Mouse (Mus musculus) kidney, embryonic 15.5 days (tissue): Measurements from ENCODE around the gene Ccdc150. TPM values are rescaled to one million over a fixed set of nuclear protein-coding genes. Genes with fewer than 3 reads are reported as not detected.

Source experiments
- ATAC-seq: fragments of 200-750 bp; cut with Nextera tagmentation; replicated peaks from 2 replicates; pipeline ENCODE4 v1.8.0; 2017; ENCODE audit warnings: moderate TSS enrichment; ENCODE audit not compliant: low FRiP score
- H3K27ac ChIP-seq: fragments of 300-500 bp; sonication (generic); 2 replicates; pipeline ENCODE4 v1.5.1; 2015; ENCODE audit warnings: mild to moderate bottlenecking, inconsistent platforms
- H3K27me3 ChIP-seq: fragments of 300-500 bp; sonication (generic); 2 replicates; pipeline ENCODE4 v1.6.1; 2015; ENCODE audit warnings: inconsistent platforms
- H3K36me3 ChIP-seq: fragments of 300-500 bp; sonication (generic); 2 replicates; pipeline ENCODE4 v1.6.1; 2015; ENCODE audit warnings: inconsistent platforms
- H3K4me1 ChIP-seq: fragments of 300-500 bp; sonication (generic); 2 replicates; pipeline ENCODE4 v1.6.1; 2015; ENCODE audit warnings: inconsistent platforms
- H3K4me2 ChIP-seq: fragments of 300-500 bp; sonication (generic); 2 replicates; pipeline ENCODE4 v1.6.1; 2015; ENCODE audit warnings: moderate library complexity, mild to moderate bottlenecking, inconsistent platforms
- H3K4me3 ChIP-seq: fragments of 300-500 bp; sonication (generic); replicated peaks from 2 replicates; pipeline ENCODE4 v1.5.1; 2015; ENCODE audit warnings: mild to moderate bottlenecking, inconsistent platforms
- H3K9ac ChIP-seq: fragments of 300-500 bp; sonication (generic); 2 replicates; pipeline ENCODE4 v1.6.1; 2015; ENCODE audit warnings: mild to moderate bottlenecking, inconsistent platforms
- H3K9me3 ChIP-seq: fragments of 300-500 bp; sonication (generic); replicated peaks from 2 replicates; pipeline ENCODE4 v1.6.1; 2016; ENCODE audit warnings: inconsistent platforms
- WGBS: fragments of 180-500 bp; shearing (Covaris S2); methylation state at CpG from one replicate; pipeline ENCODE4 v1.1.7; 2015; ENCODE audit warnings: mixed read lengths; 5-methylcytosine and 5-hydroxymethylcytosine counted together
- polyA plus RNA-seq: library from polyadenylated mRNA; unstranded; fragments of >200 nt; fragmentation: Nextera tagmentation; extraction: Ambion mirVana; gene quantifications from 2 replicates; pipeline ENCODE4 v1.2.1, GENCODE M21; 2015

The Ccdc150 gene
- polyA plus RNA-seq: 0.39 and 0.77 TPM in 2 replicates

- WGBS: 19% methylated on average over 33 of the region's 33 CpGs
- H3K36me3 ChIP-seq: no peaks in the 10 kb centered on the region
- peak within 1 kb of the TSS; percentile 64 for H3K4me3 ChIP-seq
- no peaks in the 10 kb centered on the region for H3K9me3 ChIP-seq
- peak within 1 kb of the TSS; percentile 55 for H3K9ac ChIP-seq
- H3K4me2 ChIP-seq: peak within 1 kb of the TSS; percentile 81
- no peaks in the 10 kb centered on the region for H3K27me3 ChIP-seq
- H3K4me1 ChIP-seq: peaks cover 10% of the 10 kb centered on the region
- ATAC-seq: peak; percentile 100
- peak within 1 kb of the TSS; percentile 32 for H3K27ac ChIP-seq
Measured at GRCm38 (mm10) chr1:54250158-54250866, at the start of gene Ccdc150. Gene Ccdc150 (plus strand): TSS chr1:54250683.

GRCm38 (mm10) chr1:54220273-54220672, 30.2 kb upstream of the Ccdc150 start:
- Histone ChIP-seq H3K36me3 (no peaks in the 10 kb centered on the region), H3K27ac (no peak overlapping the region), H3K9ac (no peak overlapping the region), H3K4me1 (no peaks in the 10 kb centered on the region), H3K9me3 (no peaks in the 10 kb centered on the region), H3K4me3 (no peak overlapping the region), H3K4me2 (no peak overlapping the region), H3K27me3 (no peaks in the 10 kb centered on the region)
- WGBS: 91% methylated on average over 3 of the region's 3 CpGs
- no peak for ATAC-seq

GRCm38 (mm10) chr1:54242722-54243121, 7.8 kb upstream of the Ccdc150 start:
- Histone ChIP-seq H3K4me2 (no peak overlapping the region), H3K36me3 (no peaks in the 10 kb centered on the region), H3K9ac (no peak overlapping the region), H3K27ac (no peak overlapping the region), H3K4me3 (no peak overlapping the region), H3K4me1 (no peaks in the 10 kb centered on the region), H3K9me3 (no peaks in the 10 kb centered on the region), H3K27me3 (no peaks in the 10 kb centered on the region)
- ATAC-seq: no peak
- WGBS: 91% methylated on average over 4 of the region's 4 CpGs

- H3K9me3 ChIP-seq: no peaks in the 10 kb centered on the region
- H3K4me3 ChIP-seq: no peak overlapping the region
- no peaks in the 10 kb centered on the region for H3K36me3 ChIP-seq
- no peaks in the 10 kb centered on the region for H3K27me3 ChIP-seq
- no peaks in the 10 kb centered on the region for H3K4me1 ChIP-seq
- H3K9ac ChIP-seq: no peak overlapping the region
- no peak overlapping the region for H3K4me2 ChIP-seq
- no peak; the same call in 1 of the 2 replicates for ATAC-seq
- WGBS: 67% methylated on average over 3 of the region's 3 CpGs
- H3K27ac ChIP-seq: no peak overlapping the region
Measured at GRCm38 (mm10) chr1:54275552-54275951, 25.1 kb downstream of the Ccdc150 start.

GRCm38 (mm10) chr1:54279628-54280027, 29.1 kb downstream of the Ccdc150 start:
- Histone ChIP-seq H3K4me3 (no peak overlapping the region), H3K9me3 (no peaks in the 10 kb centered on the region), H3K27me3 (no peaks in the 10 kb centered on the region), H3K27ac (no peak overlapping the region), H3K4me2 (no peak overlapping the region), H3K9ac (no peak overlapping the region), H3K36me3 (no peaks in the 10 kb centered on the region), H3K4me1 (no peaks in the 10 kb centered on the region)
- WGBS: 79% methylated on average over 1 of the region's 1 CpGs
- no peak for ATAC-seq

- ATAC-seq: no peak
- H3K4me2 ChIP-seq: no peak overlapping the region
- no peaks in the 10 kb centered on the region for H3K36me3 ChIP-seq
- no peak overlapping the region for H3K27ac ChIP-seq
- no peaks in the 10 kb centered on the region for H3K27me3 ChIP-seq
- H3K9me3 ChIP-seq: no peaks in the 10 kb centered on the region
- no peak overlapping the region for H3K4me3 ChIP-seq
- 81% methylated on average over 3 of the region's 3 CpGs for WGBS
- H3K9ac ChIP-seq: no peak overlapping the region
- H3K4me1 ChIP-seq: no peaks in the 10 kb centered on the region
Measured at GRCm38 (mm10) chr1:54280651-54281050, 30.2 kb downstream of the Ccdc150 start.

- Histone ChIP-seq H3K4me3 (no peak overlapping the region), H3K27me3 (no peaks in the 10 kb centered on the region), H3K27ac (no peak overlapping the region), H3K9ac (no peak overlapping the region), H3K36me3 (no peaks in the 10 kb centered on the region), H3K4me1 (no peaks in the 10 kb centered on the region), H3K9me3 (no peaks in the 10 kb centered on the region), H3K4me2 (no peak overlapping the region)
- WGBS: 79% methylated on average over 2 of the region's 2 CpGs
- ATAC-seq: no peak
Measured at GRCm38 (mm10) chr1:54306404-54306803, 55.9 kb downstream of the Ccdc150 start.

GRCm38 (mm10) chr1:54326647-54327046, 76.2 kb downstream of the Ccdc150 start:
- Histone ChIP-seq H3K9me3 (no peaks in the 10 kb centered on the region), H3K36me3 (no peaks in the 10 kb centered on the region), H3K27me3 (no peaks in the 10 kb centered on the region), H3K4me2 (no peak overlapping the region), H3K27ac (no peak overlapping the region), H3K4me3 (no peak overlapping the region), H3K9ac (no peak overlapping the region), H3K4me1 (no peaks in the 10 kb centered on the region)
- WGBS: 92% methylated on average over 2 of the region's 2 CpGs
- no peak for ATAC-seq

GRCm38 (mm10) chr1:54327876-54328545, 77.5 kb downstream of the Ccdc150 start:
- Histone ChIP-seq H3K4me2 (no peak overlapping the region), H3K4me1 (no peaks in the 10 kb centered on the region), H3K36me3 (no peaks in the 10 kb centered on the region), H3K27ac (no peak overlapping the region), H3K27me3 (no peaks in the 10 kb centered on the region), H3K4me3 (no peak overlapping the region), H3K9me3 (no peaks in the 10 kb centered on the region), H3K9ac (no peak overlapping the region)
- WGBS: 76% methylated on average over 6 of the region's 6 CpGs
- no peak for ATAC-seq

GRCm38 (mm10) chr1:54332988-54333387, 82.5 kb downstream of the Ccdc150 start:
- 53% methylated on average over 4 of the region's 4 CpGs for WGBS
- Histone ChIP-seq H3K4me3 (no peak overlapping the region), H3K9ac (no peak overlapping the region), H3K36me3 (no peaks in the 10 kb centered on the region), H3K4me2 (no peak overlapping the region), H3K9me3 (no peaks in the 10 kb centered on the region), H3K27ac (no peak overlapping the region), H3K27me3 (no peaks in the 10 kb centered on the region), H3K4me1 (no peaks in the 10 kb centered on the region)
- no peak for ATAC-seq

- no peaks in the 10 kb centered on the region for H3K9me3 ChIP-seq
- no peak for ATAC-seq
- H3K27me3 ChIP-seq: no peaks in the 10 kb centered on the region
- H3K4me3 ChIP-seq: no peak overlapping the region
- H3K4me1 ChIP-seq: no peaks in the 10 kb centered on the region
- no peaks in the 10 kb centered on the region for H3K36me3 ChIP-seq
- H3K27ac ChIP-seq: no peak overlapping the region
- 85% methylated on average over 4 of the region's 4 CpGs for WGBS
- no peak overlapping the region for H3K4me2 ChIP-seq
- no peak overlapping the region for H3K9ac ChIP-seq
Measured at GRCm38 (mm10) chr1:54354786-54355185, 104.3 kb downstream of the Ccdc150 start.

GRCm38 (mm10) chr1:54355485-54355884, 105.0 kb downstream of the Ccdc150 start:
- Histone ChIP-seq H3K4me3 (no peak overlapping the region), H3K27ac (no peak overlapping the region), H3K9me3 (no peaks in the 10 kb centered on the region), H3K9ac (no peak overlapping the region), H3K4me1 (no peaks in the 10 kb centered on the region), H3K4me2 (no peak overlapping the region), H3K27me3 (no peaks in the 10 kb centered on the region), H3K36me3 (no peaks in the 10 kb centered on the region)
- WGBS: 80% methylated on average over 5 of the region's 5 CpGs
- ATAC-seq: no peak
